Mouse (Mus musculus) ES-E14 (cell line): ENCODE data around the gene Cpn2. TPM values are rescaled to one million over a fixed set of nuclear protein-coding genes. Genes with fewer than 3 reads are reported as not detected.

Experiments used
- DNase-seq: peaks from one replicate; pipeline ENCODE4 v3.0.0-alpha.2; 2013; ENCODE audit warnings: low read depth, low spot score
- H3K27ac ChIP-seq: 2 replicates; pipeline ENCODE4 v1.5.1; 2012; ENCODE audit warnings: low read depth, mild to moderate bottlenecking, low read length, moderate library complexity, mixed read lengths; ENCODE audit not compliant: poor library complexity, insufficient read depth, severe bottlenecking
- H3K36me3 ChIP-seq: 2 replicates; pipeline ENCODE4 v1.6.1; 2012; ENCODE audit warnings: mild to moderate bottlenecking, low read length, moderate library complexity, mixed read lengths; ENCODE audit not compliant: control insufficient read depth, poor library complexity, insufficient read depth, severe bottlenecking
- H3K4me1 ChIP-seq, 2 experiments: fragments of 150-350 bp in 1 of 2; sonication (generic) in 1 of 2; 2 replicates each; pipeline ENCODE4 v1.6.1; 2012; ENCODE audit warnings: low read length in 2 of 2, mild to moderate bottlenecking in 1 of 2, mixed read lengths in 1 of 2; ENCODE audit not compliant: control insufficient read depth in 2 of 2, insufficient read depth in 2 of 2, poor library complexity in 1 of 2
- H3K4me3 ChIP-seq, 2 experiments: fragments of 150-350 bp in 1 of 2; sonication (generic) in 1 of 2; 2 replicates each; pipeline ENCODE4 v1.5.1; 2012; ENCODE audit warnings: low read length in 2 of 2, low read depth in 1 of 2, mild to moderate bottlenecking in 1 of 2, mixed read lengths in 1 of 2; ENCODE audit not compliant: insufficient read depth in 1 of 2, poor library complexity in 1 of 2, severe bottlenecking in 1 of 2
- H3K9ac ChIP-seq: 2 replicates; pipeline ENCODE4 v1.6.1; 2012; ENCODE audit warnings: low read depth, mild to moderate bottlenecking, low read length, mixed read lengths; ENCODE audit not compliant: poor library complexity, insufficient read depth, severe bottlenecking
- H3K9me3 ChIP-seq: fragments of 150-350 bp; sonication (generic); 2 replicates; pipeline ENCODE4 v1.6.1; 2012; ENCODE audit warnings: low read depth, mild to moderate bottlenecking, low read length; ENCODE audit not compliant: control insufficient read depth, insufficient read depth
- CHD2 ChIP-seq: IDR thresholded peaks from 2 replicates; pipeline ENCODE4 v1.6.1; 2014; ENCODE audit warnings: mild to moderate bottlenecking, low read depth, low read length, inconsistent platforms
- HCFC1 ChIP-seq: IDR thresholded peaks from 2 replicates; pipeline ENCODE4 v1.6.1; 2012; ENCODE audit warnings: low read length, inconsistent platforms, borderline replicate concordance; ENCODE audit not compliant: insufficient read depth
- MAFK ChIP-seq: IDR thresholded peaks from 2 replicates; pipeline ENCODE4 v1.6.1; 2014; ENCODE audit warnings: mild to moderate bottlenecking, low read depth, low read length, inconsistent platforms; ENCODE audit not compliant: insufficient read depth
- ZC3H11A ChIP-seq: IDR thresholded peaks from 2 replicates; pipeline ENCODE4 v1.6.1; 2012; ENCODE audit warnings: low read depth, mild to moderate bottlenecking, inconsistent platforms, low read length, borderline replicate concordance
- ZNF384 ChIP-seq: IDR thresholded peaks from 2 replicates; pipeline ENCODE4 v1.6.1; 2012; ENCODE audit warnings: low read depth, low read length, inconsistent platforms
- in situ Hi-C, 2 experiments: fragments of 600-800 bp; cut with MboI; formaldehyde crosslinking; loops; one replicate each; pipeline ENCODE4 v1.15.1; 2025; ENCODE audit warnings: low sequenced_read_pairs in 2 of 2, inconsistent platforms in 1 of 2; ENCODE audit not compliant: unreplicated experiment in 2 of 2
- total RNA-seq: library from RNA; depleted of rRNA; stranded (reverse); fragments of 300-350 nt; gene quantifications from 2 replicates; pipeline ENCODE4 v1.2.3, GENCODE M21; 2012

Cpn2 gene
- total RNA-seq, 1 experiment = not detected

DNA sequence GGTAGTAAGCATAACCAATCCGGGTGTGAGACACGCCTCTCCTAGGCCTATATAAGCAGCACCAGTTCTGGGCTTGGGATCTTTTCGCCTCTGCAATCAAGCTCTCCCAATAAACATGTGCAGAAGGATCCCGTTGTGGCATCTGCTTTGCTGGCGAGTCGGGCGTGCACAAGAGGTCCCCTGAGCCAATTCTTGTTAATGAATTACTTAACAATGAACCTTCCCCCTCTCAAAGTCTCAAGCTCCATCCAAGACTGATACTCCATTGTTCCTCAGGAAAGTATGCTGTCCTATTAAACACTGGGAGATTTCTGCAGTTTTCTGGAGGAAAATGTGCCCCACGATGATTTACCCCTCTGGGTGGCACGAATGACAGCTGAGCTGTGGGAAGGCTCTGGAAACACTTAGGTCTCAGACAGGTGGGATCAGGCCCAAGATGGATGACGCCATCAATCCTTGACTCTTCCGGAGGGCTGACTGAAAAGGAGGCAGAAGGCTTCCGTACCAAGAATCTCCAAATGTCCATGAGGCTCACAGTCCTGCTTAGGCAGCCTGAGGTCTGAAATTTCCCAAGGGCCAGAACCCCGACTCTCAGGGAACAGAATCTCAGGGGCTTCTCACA is 46.0 kb downstream of the Cpn2 start:
- Histone ChIP-seq H3K4me1 (no peaks in the 10 kb centered on the region), H3K9ac (no peak overlapping the region), H3K36me3 (no peaks in the 10 kb centered on the region), H3K27ac (no peak overlapping the region), H3K4me3 (no peak overlapping the region), H3K9me3 (no peaks in the 10 kb centered on the region)
- in situ Hi-C loops = no loop called here
- no peak for DNase-seq
- TF ChIP-seq CHD2 = no peak
- no peak for TF ChIP-seq ZNF384
- no peak for TF ChIP-seq ZC3H11A
- no peak for TF ChIP-seq MAFK
- TF ChIP-seq HCFC1 = no peak

DNA sequence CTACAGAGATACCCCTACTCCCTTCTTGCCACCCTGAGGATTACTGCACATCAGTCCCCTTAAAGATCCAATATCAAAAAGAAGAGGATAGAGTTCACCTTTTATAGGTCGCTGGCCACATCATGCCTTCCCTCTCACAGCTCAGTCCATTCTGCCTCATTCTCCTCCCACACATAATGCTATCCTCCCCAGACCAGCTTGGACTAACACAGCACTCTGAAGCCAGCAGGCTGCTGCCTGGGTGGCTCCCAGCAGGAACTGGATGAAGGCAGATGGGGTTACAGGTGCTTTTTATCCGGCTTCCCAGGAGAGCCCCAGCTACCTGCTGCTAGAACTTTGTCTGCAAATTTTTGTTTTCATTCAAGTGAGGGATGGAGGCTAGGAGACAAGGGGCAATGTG is 51.5 kb downstream of the Cpn2 start:
- Histone ChIP-seq H3K27ac (no peak overlapping the region), H3K4me3 (no peak overlapping the region), H3K36me3 (no peaks in the 10 kb centered on the region), H3K4me1 (peaks cover 6 to 12% of the 10 kb centered on the region in 2 experiments; a peak in 3 of 4 replicates), H3K9me3 (no peaks in the 10 kb centered on the region), H3K9ac (no peak overlapping the region)
- in situ Hi-C loops = loop anchor here in 1 of 2 experiments (10.0 kb wide), 1 partner anchor 491 kb away; no protein-coding TSS in a partner anchor
- no peak for TF ChIP-seq CHD2
- TF ChIP-seq MAFK = no peak
- no peak for TF ChIP-seq HCFC1
- TF ChIP-seq ZC3H11A = no peak
- TF ChIP-seq ZNF384 = no peak
- no peak for DNase-seq

DNA sequence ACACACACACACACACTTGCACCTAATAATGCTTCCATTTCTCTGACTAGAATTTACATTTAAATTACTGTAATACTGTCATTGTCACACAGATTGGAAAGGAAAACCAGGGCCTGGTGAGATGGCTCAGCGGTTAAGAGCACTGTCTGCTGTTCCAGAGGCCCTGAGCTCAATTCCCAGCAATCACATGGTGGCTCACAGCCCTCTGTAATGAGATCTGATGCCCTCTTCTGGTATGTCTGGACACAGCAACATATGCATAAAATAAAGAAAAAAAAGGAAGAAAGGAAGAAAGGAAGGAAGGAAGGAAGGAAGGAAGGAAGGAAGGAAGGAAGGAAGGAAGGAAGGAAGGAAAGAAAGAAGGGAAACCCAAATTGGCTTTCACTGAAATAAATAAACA is 53.7 kb downstream of the Cpn2 start:
- in situ Hi-C loops = loop anchor here in 1 of 2 experiments (10.0 kb wide), 1 partner anchor 489 kb away; no protein-coding TSS in a partner anchor
- DNase-seq = no peak
- Histone ChIP-seq H3K9me3 (no peaks in the 10 kb centered on the region), H3K27ac (no peak overlapping the region), H3K4me3 (no peak overlapping the region), H3K4me1 (peaks cover 6 to 12% of the 10 kb centered on the region in 2 experiments; a peak in 3 of 4 replicates), H3K36me3 (no peaks in the 10 kb centered on the region), H3K9ac (no peak overlapping the region)
- TF ChIP-seq ZC3H11A (0 out of 2 replicates have a peak, but pooled peaks have one; percentile 22), CHD2 (no peak)

DNA sequence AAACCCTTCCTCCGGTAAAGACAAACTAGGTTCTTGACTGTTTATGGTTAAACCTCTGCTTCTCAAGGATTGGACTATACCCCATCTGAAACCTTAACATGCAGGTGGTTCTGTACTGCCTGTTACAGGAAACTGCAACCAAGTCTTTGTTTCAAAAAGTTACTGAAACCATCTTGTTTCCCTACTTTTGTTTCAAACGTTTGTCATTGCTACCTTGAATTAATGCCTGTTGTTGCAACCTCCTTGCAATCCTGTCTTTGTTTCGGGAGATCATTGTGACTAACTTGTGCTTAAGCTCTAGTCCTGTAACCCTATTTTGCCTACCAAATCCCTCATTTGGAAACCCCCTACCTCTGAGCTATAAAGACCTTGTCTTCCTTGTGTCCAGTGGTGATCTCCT is 55.3 kb downstream of the Cpn2 start:
- no peak for DNase-seq
- Histone ChIP-seq H3K4me3 (no peak overlapping the region), H3K9me3 (no peaks in the 10 kb centered on the region), H3K4me1 (peaks cover 6 to 17% of the 10 kb centered on the region in 2 experiments), H3K9ac (no peak overlapping the region), H3K36me3 (no peaks in the 10 kb centered on the region), H3K27ac (no peak overlapping the region)
- TF ChIP-seq ZC3H11A (no peak), MAFK (no peak), HCFC1 (no peak), ZNF384 (no peak), CHD2 (no peak)
- in situ Hi-C loops = loop anchor here in 1 of 2 experiments (10.0 kb wide), 1 partner anchor 487 kb away; no protein-coding TSS in a partner anchor

DNA sequence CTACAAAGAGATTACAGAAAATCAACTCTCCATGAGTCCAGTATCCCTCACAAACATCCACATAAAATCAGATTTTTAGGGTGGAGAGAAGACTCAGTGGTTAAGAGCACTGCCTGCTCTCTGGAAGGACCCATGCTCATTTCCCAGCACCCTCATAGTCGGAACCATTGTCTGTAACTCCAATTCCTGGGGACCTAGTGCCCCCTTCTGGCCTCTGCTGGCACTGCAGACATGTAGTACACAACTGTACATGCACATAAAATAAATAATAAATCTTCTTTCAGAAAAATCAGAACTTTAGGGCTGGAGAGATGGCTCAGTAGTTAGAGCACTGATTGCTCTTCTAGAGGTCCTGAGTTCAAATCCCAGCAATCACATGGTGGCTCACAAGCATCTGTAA is 58.0 kb downstream of the Cpn2 start:
- H3K9ac ChIP-seq = no peak overlapping the region
- in situ Hi-C loops = loop anchor here in 1 of 2 experiments (10.0 kb wide), 1 partner anchor 144 kb away; the partner anchor contains the start of gene Hes1
- no peaks in the 10 kb centered on the region for H3K9me3 ChIP-seq
- no peak for TF ChIP-seq HCFC1
- peak; percentile 35; the same call in 1 of the 2 replicates for TF ChIP-seq ZC3H11A
- TF ChIP-seq CHD2 = no peak
- TF ChIP-seq ZNF384 = no peak
- H3K4me3 ChIP-seq = no peak overlapping the region
- H3K36me3 ChIP-seq = no peaks in the 10 kb centered on the region
- H3K27ac ChIP-seq = no peak overlapping the region
- DNase-seq = no peak
- H3K4me1 ChIP-seq = peaks cover 6 to 26% of the 10 kb centered on the region in 2 experiments
